Mouse (Mus musculus) heart, adult 2 months (tissue): ENCODE results near the gene Vegfa.

Experiments
- CTCF ChIP-seq: fragments of 200-600 bp; IDR thresholded peaks from 2 replicates; pipeline ENCODE4 v1.8.1; 2022; ENCODE audit warnings: antibody characterized with exemption, mild to moderate bottlenecking, moderate library complexity
- EP300 ChIP-seq: fragments of 200-500 bp; IDR thresholded peaks from 2 replicates; pipeline ENCODE4 v1.6.1; 2011; ENCODE audit warnings: low read depth, low read length, control low read depth; ENCODE audit not compliant: insufficient read depth
- POLR2A ChIP-seq: fragments of 200-500 bp; IDR thresholded peaks from 2 replicates; pipeline ENCODE4 v1.6.1; 2011; ENCODE audit warnings: mild to moderate bottlenecking, low read depth, low read length, control low read depth; ENCODE audit not compliant: insufficient read depth

DNA sequence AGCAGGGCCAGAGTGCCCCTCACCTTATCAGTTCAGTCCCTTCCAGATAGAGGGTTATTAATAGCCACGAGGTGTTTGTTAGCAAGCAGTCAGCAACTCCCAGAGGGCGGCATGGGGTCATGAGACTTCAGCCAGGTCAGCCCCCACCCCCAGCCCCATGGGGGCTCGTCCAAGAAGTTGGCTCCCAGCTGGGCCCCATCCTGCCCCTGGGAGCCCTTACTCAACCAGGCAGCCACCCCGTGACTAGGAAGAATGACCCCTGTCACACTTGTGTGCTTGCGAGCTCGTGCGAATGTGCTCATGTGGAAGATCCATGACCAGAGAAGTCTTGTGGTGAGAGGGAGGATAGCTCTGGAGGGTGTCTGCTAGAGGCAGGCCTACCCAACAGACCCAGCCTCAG is 23.0 kb downstream of the Vegfa start:
- TF ChIP-seq CTCF (no peak), EP300 (peak; percentile 57; the same call in 1 of the 2 replicates), POLR2A (no peak)
